8 mouse cellular contexts compared by ENCODE assay signal in the genomic region with DNA sequence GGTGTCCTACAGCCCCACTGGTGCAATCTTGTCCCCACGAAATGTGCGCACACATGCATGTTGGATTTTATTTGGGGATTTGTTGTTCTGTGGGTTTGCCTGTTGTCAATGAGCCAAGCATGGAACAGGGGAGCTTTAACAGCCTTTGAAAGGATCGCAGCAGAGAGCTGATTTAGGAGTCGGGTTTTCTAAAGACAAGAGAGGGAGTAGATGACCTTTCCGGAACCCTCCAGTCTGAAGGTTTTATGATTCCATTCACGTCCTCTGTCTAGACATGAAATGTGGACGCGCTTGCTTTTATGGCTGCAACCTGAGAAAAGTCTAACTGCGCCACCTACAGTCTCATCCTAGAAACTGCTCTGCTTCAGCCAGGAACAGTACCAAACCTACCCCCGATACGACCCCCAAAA. TPM values are rescaled to one million over a fixed set of nuclear protein-coding genes. Genes with fewer than 3 reads are reported as not detected.
DNase-seq lines count a peak whose midpoint lies in the region; ATAC-seq lines count a peak whose summit lies in the region.

No protein-coding gene starts in this region.

- peaks cover 11% of the 10 kb centered on the region for H3K4me1 ChIP-seq in forebrain, embryonic 16.5 days (replicated peaks; ENCODE audit: control insufficient read depth, insufficient read depth, low read length)

- ATAC-seq in forebrain, embryonic 16.5 days: peak; percentile 89

- peak; percentile 14 to 52 for DNase-seq in heart, adult 9 months (ENCODE audit: low spot score in 2 of 2)
- DNase-seq in heart, postnatal 25 days (ENCODE audit: low spot score): no peak
- peak; percentile 65 for DNase-seq in cerebellum, adult 11 months
- peak; percentile 67 for DNase-seq in hindlimb bud, embryonic 11.5 days (ENCODE audit: extremely low spot score, low read depth, low spot score)
- peak; percentile 44 to 69 for DNase-seq in layer of hippocampus, postnatal 36 days
- DNase-seq in mesoderm, embryonic 11.5 days (ENCODE audit: low read depth, low spot score): peak; percentile 90
- peak; percentile 15 to 41 for DNase-seq in spleen, postnatal 10 days (ENCODE audit: low spot score in 2 of 2)

- 13% methylated on average over 11 of the region's 11 CpGs for WGBS in forebrain, embryonic 16.5 days

- peak overlapping the region; percentile 59 for H3K27ac ChIP-seq in forebrain, embryonic 16.5 days (ENCODE audit: low read length)

- H3K27me3 ChIP-seq in forebrain, embryonic 16.5 days (replicated peaks; ENCODE audit: control insufficient read depth, insufficient read depth, low read length): no peaks in the 10 kb centered on the region

- H3K9me3 ChIP-seq in forebrain, embryonic 16.5 days (ENCODE audit: control insufficient read depth, low read length): no peaks in the 10 kb centered on the region

- intact Hi-C loops in heart, postnatal 25 days (cut with DNase I): loop anchor here (5.0 to 10.0 kb wide), 2 partner anchors 78 to 1016 kb away; no protein-coding TSS in a partner anchor

- H3K4me3 ChIP-seq in forebrain, embryonic 16.5 days (replicated peaks; ENCODE audit: low read length): no peak overlapping the region

- H3K9ac ChIP-seq in forebrain, embryonic 16.5 days (replicated peaks; ENCODE audit: low read depth, low read length): 0 out of 2 replicates have a peak overlapping the region, but pooled peaks have one; percentile 33

- H3K36me3 ChIP-seq in forebrain, embryonic 16.5 days (ENCODE audit: control insufficient read depth, insufficient read depth): no peaks in the 10 kb centered on the region

- H3K4me2 ChIP-seq in forebrain, embryonic 16.5 days (ENCODE audit: low read length): peak overlapping the region; percentile 44

RNA-seq across cellular contexts. Expression of gene Sc5d, which starts 23.5 kb away (rescaled TPM):
- total RNA-seq in heart, postnatal 25 days (2021): 10 to 100 TPM; 14.7 to 14.9 TPM
- polyA plus RNA-seq in forebrain, embryonic 16.5 days (2015; fragmentation: Nextera tagmentation; extraction: Ambion mirVana): 76.8 and 79.8 TPM in 2 replicates
- 10 to 100 TPM; 58.6 to 59.0 TPM for total RNA-seq in layer of hippocampus, postnatal 36 days (2021)
